Mouse (Mus musculus) bone marrow, adult 2 months (tissue): Measurements from ENCODE around the gene Srrm3. TPM values are rescaled to one million over a fixed set of nuclear protein-coding genes. Genes with fewer than 3 reads are reported as not detected.

Source experiments
- H3K27ac ChIP-seq: fragments of 200-500 bp; 2 replicates; pipeline ENCODE4 v1.5.1; 2012; ENCODE audit warnings: low read depth, mild to moderate bottlenecking, control low read depth, inconsistent platforms, low read length; ENCODE audit not compliant: control insufficient read depth, poor library complexity, insufficient read depth
- H3K4me1 ChIP-seq: fragments of 200-500 bp; 2 replicates; pipeline ENCODE4 v1.6.1; 2011; ENCODE audit warnings: low read length; ENCODE audit not compliant: control insufficient read depth, insufficient read depth
- H3K4me3 ChIP-seq: fragments of 200-500 bp; replicated peaks from 2 replicates; pipeline ENCODE3; 2011; ENCODE audit warnings: mild to moderate bottlenecking, low read depth, low read length, control low read depth; ENCODE audit not compliant: control insufficient read depth
- CTCF ChIP-seq: fragments of 200-500 bp; IDR thresholded peaks from 2 replicates; pipeline ENCODE4 v1.5.1; 2011; ENCODE audit warnings: low read length, control low read depth; ENCODE audit not compliant: control insufficient read depth, insufficient read depth
- POLR2A ChIP-seq: fragments of 200-500 bp; IDR thresholded peaks from 2 replicates; pipeline ENCODE4 v1.6.1; 2011; ENCODE audit warnings: low read depth, mild to moderate bottlenecking, control low read depth, low read length, borderline replicate concordance; ENCODE audit not compliant: control insufficient read depth
- WGBS: fragments of 180-500 bp; shearing (Covaris S2); methylation state at CpG from one replicate; pipeline ENCODE4 v1.1.7; 2018; 5-methylcytosine and 5-hydroxymethylcytosine counted together
- polyA plus RNA-seq: library from polyadenylated mRNA; stranded (reverse); fragments of >200 nt; gene quantifications from 2 replicates; pipeline ENCODE4 v1.2.4, GENCODE M21; 2011; ENCODE audit warnings: low replicate concordance; ENCODE audit not compliant: missing spikeins, insufficient read depth, insufficient read length

Gene Srrm3
- polyA plus RNA-seq, 1 experiment = not detected

DNA sequence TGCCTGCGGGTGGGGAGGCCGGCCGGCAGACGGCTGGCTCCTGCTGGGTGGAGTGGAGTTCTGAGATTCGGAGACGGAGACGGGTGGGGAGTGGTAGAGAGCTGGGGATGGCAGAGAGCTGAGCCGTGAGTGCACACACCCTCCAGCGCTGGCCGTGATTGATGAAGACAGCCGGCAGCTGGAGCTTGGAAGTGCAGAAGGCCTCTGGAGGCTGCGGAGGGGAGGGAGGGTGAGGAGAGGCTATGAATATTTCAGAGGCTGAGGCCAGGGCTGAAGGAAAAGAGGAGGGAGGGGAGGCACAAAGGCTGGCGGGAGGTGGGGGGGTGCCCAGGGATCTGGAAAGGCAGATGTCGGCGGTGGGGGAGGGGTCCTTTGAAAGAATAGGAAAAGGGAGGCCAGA lies 44.3 kb downstream of the Srrm3 start:
- 3% methylated on average over 15 of the region's 15 CpGs for WGBS
- TF ChIP-seq POLR2A (no peak), CTCF (no peak)
- no peaks in the 10 kb centered on the region for H3K4me1 ChIP-seq

DNA sequence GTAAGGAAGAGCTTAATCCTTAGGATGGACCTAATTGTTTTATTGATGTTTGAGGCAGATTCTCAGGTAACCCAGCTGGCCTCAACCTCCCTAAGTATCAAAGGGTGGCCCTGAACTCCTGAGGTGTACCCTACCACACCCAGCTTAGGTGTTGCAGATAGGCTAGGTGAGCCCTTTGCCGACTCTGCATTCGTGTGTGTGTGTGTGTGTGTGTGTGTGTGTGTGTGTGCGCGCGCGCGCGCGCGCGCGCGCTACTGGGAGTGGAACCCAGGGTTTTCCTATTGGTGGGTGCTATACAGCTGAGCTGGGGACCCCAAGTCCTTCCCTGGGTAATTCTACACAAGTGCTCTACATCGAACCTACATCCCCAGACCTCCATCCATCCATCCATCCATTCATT lies 44.8 kb downstream of the Srrm3 start:
- TF ChIP-seq POLR2A = no peak
- TF ChIP-seq CTCF = no peak
- WGBS = 13% methylated on average over 14 of the region's 14 CpGs

More for the DNA sequence above, 44.3 kb downstream of the Srrm3 start:
- Histone ChIP-seq H3K27ac (no peak overlapping the region), H3K4me3 (no peak overlapping the region)

DNA sequence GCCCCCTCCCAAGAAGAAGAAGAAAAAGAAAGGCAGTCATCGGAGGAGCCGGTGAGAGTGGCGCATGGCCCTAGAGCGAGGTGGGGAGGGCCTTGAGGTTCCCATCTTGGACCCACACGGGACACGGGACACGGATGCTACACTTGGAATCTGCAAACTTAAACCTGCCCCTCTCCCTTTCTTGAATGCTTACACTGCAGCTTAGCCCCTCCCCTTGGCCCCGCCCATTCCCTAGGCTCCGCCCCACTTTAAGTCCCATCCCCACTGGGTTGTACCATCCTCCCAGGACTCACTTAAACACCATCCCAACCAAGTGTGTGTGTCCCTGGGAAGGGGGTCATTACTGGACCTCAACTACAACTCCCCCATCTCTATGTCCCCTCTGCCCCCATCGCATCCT lies 45.7 kb downstream of the Srrm3 start:
- no peak overlapping the region for H3K27ac ChIP-seq
- WGBS = 6% methylated on average over 10 of the region's 10 CpGs
- H3K4me1 ChIP-seq = no peaks in the 10 kb centered on the region
- no peak overlapping the region for H3K4me3 ChIP-seq
- TF ChIP-seq POLR2A (no peak), CTCF (no peak)

More for the DNA sequence above, 44.8 kb downstream of the Srrm3 start:
- H3K4me3 ChIP-seq = no peak overlapping the region
- H3K27ac ChIP-seq = no peak overlapping the region
- no peaks in the 10 kb centered on the region for H3K4me1 ChIP-seq

DNA sequence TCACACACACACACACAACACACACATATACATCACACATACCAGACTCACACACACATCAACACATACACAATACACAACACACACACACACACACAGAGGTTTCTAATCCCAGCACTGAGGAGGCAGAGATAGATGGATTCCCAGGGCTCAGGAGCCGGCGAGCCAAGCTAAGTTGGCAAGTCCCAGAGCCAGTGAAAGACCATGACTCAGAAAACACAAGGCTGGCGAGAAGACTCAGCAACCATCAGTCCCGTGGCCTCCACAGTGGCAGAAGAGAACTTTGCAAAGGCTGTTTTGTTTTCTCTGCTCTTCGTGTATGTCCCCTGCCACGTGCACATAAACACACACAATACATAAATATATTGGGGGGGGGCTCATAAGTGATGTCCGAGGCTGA lies 47.0 kb downstream of the Srrm3 start:
- H3K27ac ChIP-seq = no peak overlapping the region
- no peaks in the 10 kb centered on the region for H3K4me1 ChIP-seq
- WGBS = 44% methylated on average over 7 of the region's 7 CpGs
- no peak overlapping the region for H3K4me3 ChIP-seq
- TF ChIP-seq POLR2A (no peak), CTCF (no peak)

DNA sequence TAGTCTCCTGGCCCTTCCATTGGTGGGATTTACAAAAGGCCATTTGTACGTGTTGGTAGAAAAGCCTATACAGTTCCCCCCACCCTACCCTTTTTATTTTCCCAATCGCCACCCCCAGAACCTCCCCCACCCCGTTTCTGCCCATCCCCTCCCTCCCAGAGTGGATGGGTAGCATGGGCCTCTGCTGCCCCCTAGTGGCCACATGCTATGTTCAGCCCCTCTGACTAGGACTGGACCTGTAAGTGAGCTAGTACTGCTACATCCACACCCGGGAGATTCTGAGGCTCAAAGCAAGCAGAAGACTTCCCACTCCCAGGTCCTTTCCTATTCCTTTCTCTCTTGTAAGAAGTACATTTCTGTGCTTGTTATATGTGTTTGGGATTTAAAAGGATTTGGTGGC lies 48.5 kb downstream of the Srrm3 start:
- TF ChIP-seq POLR2A (no peak), CTCF (peak; percentile 93)
- no peak overlapping the region for H3K4me3 ChIP-seq
- H3K27ac ChIP-seq = no peak overlapping the region
- WGBS = 1% methylated on average over 4 of the region's 4 CpGs
- no peaks in the 10 kb centered on the region for H3K4me1 ChIP-seq

DNA sequence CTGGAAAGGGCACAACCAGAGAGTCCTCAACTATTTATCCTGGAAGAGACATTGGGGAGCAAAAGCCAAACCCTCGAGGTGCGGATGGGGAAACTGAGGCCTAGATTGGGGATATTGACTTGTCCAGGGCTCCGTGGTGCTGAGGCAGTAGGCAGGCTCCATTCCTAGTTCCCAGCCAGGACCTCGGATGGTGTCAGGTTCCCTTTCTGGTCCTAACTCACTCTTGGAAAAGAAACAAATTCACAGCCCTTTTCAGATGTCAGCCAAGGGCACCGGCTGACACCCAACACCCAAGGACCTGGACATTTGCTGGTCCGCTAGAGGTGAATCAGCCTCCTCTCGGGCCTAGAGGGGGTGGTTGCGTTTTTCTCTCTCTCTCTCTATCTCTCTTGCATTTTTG lies 60.0 kb downstream of the Srrm3 start:
- 56% methylated on average over 8 of the region's 8 CpGs for WGBS
- TF ChIP-seq CTCF (no peak), POLR2A (no peak)
- no peak overlapping the region for H3K4me3 ChIP-seq
- no peaks in the 10 kb centered on the region; the same call in 1 of the 2 replicates for H3K4me1 ChIP-seq
- H3K27ac ChIP-seq = no peak overlapping the region

DNA sequence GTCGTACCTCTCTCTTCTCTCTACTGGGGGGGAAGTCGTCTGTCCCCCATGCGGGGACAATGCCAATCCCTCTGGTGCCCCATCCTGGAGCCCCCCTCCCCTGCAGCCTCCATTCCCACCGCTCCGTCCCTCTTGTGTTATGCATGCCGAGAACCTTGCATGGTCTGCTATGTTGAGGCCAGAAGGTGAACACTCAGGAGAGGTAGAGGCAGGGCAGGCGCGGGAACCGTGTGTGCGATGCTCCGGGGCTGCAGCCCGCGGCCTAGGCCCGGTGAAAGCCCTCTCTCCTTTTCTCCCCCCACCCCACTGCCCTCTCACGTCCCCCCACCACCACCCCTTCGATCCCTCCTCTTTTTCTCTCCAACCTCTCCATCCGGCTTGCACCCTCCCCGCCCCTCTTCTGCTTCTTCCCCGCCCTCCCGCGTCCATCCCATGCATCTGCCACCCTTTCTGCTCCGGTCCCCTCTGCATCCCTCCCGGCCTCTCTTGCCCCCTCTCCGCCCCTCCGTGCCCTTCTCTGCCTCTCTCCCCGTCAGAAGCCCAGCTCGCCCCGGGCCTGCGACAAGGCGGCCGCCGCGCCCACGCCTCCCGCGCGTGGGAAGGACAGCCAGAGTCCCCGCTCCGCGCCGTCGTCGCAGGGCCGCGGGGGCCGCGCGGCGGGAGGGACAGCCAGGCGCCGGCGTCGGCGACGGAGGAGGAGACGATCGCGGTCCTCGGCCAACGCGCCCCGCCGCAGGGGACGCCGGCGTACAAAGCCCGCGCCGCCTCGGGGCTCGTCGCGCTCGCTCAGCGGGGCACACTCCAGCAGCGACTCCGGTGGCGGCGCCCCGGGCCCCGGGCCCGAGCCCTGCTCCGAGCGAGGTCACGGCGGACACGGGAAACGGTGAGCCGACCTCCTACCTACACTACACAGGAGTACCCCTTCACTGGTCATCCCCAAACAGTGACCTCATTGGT lies 61.2 kb downstream of the Srrm3 start:
- no peaks in the 10 kb centered on the region; the same call in 1 of the 2 replicates for H3K4me1 ChIP-seq
- H3K4me3 ChIP-seq = no peak overlapping the region
- H3K27ac ChIP-seq = no peak overlapping the region; the same call in 1 of the 2 replicates
- TF ChIP-seq POLR2A = no peak
- no peak for TF ChIP-seq CTCF
- WGBS = 3% methylated on average over 89 of the region's 89 CpGs

DNA sequence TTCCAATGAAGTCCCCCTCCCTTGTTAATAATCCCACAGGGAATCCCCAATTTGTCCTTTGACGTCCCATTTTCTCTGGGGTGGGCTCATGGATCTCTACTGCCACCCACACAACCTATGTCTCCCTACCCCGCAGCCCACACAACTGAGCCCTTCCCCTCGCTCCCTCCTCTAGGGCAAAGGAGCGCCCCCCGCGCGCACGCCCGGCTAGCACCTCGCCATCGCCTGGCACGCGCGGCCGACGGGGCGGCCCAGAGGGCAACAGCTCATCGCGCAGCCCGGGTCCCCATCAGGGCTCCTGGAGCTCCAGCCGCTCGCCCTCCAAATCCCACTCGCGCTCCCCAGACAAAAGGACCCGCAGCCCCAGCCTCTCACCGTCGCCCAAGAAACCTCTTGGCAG lies 62.0 kb downstream of the Srrm3 start:
- 14% methylated on average over 27 of the region's 27 CpGs for WGBS
- Histone ChIP-seq H3K4me1 (no peaks in the 10 kb centered on the region; the same call in 1 of the 2 replicates), H3K27ac (no peak overlapping the region), H3K4me3 (no peak overlapping the region)
- TF ChIP-seq POLR2A = no peak
- no peak for TF ChIP-seq CTCF
